Mouse (Mus musculus): ENCODE results near the gene Ccdc24. TPM values are rescaled to one million over a fixed set of nuclear protein-coding genes. Genes with fewer than 3 reads are reported as not detected.

Ccdc24 gene
- polyA plus RNA-seq, 1 experiment from 2014 or later: 1.4 TPM

- Histone ChIP-seq H3K4me1 (ENCODE audit: control insufficient read depth, insufficient read depth, low read length) (0 out of 2 replicates have a peak, but pooled peaks cover 3% of the 10 kb centered on the region), H3K9me3 (ENCODE audit: control insufficient read depth, low read length) (no peaks in the 10 kb centered on the region), H3K9ac (ENCODE audit: low read length) (no peak overlapping the region), H3K27me3 (ENCODE audit: control insufficient read depth, insufficient read depth, low read length) (no peaks in the 10 kb centered on the region), H3K27ac (ENCODE audit: low read depth, low read length) (no peak overlapping the region), H3K4me2 (no peak overlapping the region), H3K4me3 (ENCODE audit: low read depth, low read length) (no peak overlapping the region), H3K36me3 (ENCODE audit: control insufficient read depth, insufficient read depth, low read length) (no peaks in the 10 kb centered on the region)
- no peak for ATAC-seq (ENCODE audit: low FRiP score)
- 81% methylated on average over 5 of the region's 5 CpGs for WGBS
- no peak for DNase-seq (ENCODE audit: low spot score, missing footprints)
Observed at GRCm38 (mm10) chr4:117816776-117817175, 55.6 kb downstream of the Ccdc24 start.

Other genes with a start within 250 kb of the Ccdc24 start
- 80.7 and 81.2 TPM in 2 replicates for gene Dmap1, start 190.3 kb downstream of the Ccdc24 start, polyA plus RNA-seq (2014; fragmentation: Nextera tagmentation; extraction: Ambion mirVana)
- not detected in 2 replicates for gene Gm12845, start 148.1 kb downstream of the Ccdc24 start, polyA plus RNA-seq (2014; fragmentation: Nextera tagmentation; extraction: Ambion mirVana)
- gene Klf17, start 106.9 kb downstream of the Ccdc24 start, polyA plus RNA-seq (2014; fragmentation: Nextera tagmentation; extraction: Ambion mirVana): not detected in 2 replicates
- gene Slc6a9, start 38.1 kb downstream of the Ccdc24 start, polyA plus RNA-seq (2014; fragmentation: Nextera tagmentation; extraction: Ambion mirVana): 4.6 and 6.3 TPM in 2 replicates
- 26.8 and 29.1 TPM in 2 replicates for gene B4galt2, start 10.9 kb upstream of the Ccdc24 start, polyA plus RNA-seq (2014; fragmentation: Nextera tagmentation; extraction: Ambion mirVana)
- 214 and 216 TPM in 2 replicates for gene Atp6v0b, start 14.8 kb upstream of the Ccdc24 start, polyA plus RNA-seq (2014; fragmentation: Nextera tagmentation; extraction: Ambion mirVana)
- gene Dph2, start 19.5 kb upstream of the Ccdc24 start, polyA plus RNA-seq (2014; fragmentation: Nextera tagmentation; extraction: Ambion mirVana): 23.9 and 27.7 TPM in 2 replicates
- gene Ipo13, start 42.4 kb upstream of the Ccdc24 start, polyA plus RNA-seq (2014; fragmentation: Nextera tagmentation; extraction: Ambion mirVana): 49.0 and 54.7 TPM in 2 replicates
- gene Artn, start 57.2 kb upstream of the Ccdc24 start, polyA plus RNA-seq (2014; fragmentation: Nextera tagmentation; extraction: Ambion mirVana): 0.40 and 0.53 TPM in 2 replicates